Mouse (Mus musculus): Measurements from ENCODE around the gene Pax3.

Gene Pax3

GRCm38 (mm10) chr1:78198319-78198940, 1.5 kb upstream of the Pax3 start:
- no peak for DNase-seq (ENCODE audit: low spot score in 2 of 2)

GRCm38 (mm10) chr1:78197351-78198234, 659 bp upstream of the Pax3 start:
- no peak for DNase-seq (ENCODE audit: low spot score in 2 of 2)

GRCm38 (mm10) chr1:78195771-78196712, 892 bp downstream of the Pax3 start:
- no peak for DNase-seq (ENCODE audit: low spot score in 2 of 2)

- DNase-seq (ENCODE audit: low spot score in 2 of 2): no peak
Measured at GRCm38 (mm10) chr1:78195145-78195544, 1.8 kb downstream of the Pax3 start.

- no peak for DNase-seq (ENCODE audit: low spot score in 2 of 2)
Measured at GRCm38 (mm10) chr1:78194381-78195047, 2.4 kb downstream of the Pax3 start.

GRCm38 (mm10) chr1:78193465-78193991, 3.4 kb downstream of the Pax3 start:
- no peak for DNase-seq (ENCODE audit: low spot score in 2 of 2)

GRCm38 (mm10) chr1:78192746-78193464, 4.0 kb downstream of the Pax3 start:
- no peak for DNase-seq (ENCODE audit: low spot score in 2 of 2)

- DNase-seq (ENCODE audit: low spot score in 2 of 2): no peak
Measured at GRCm38 (mm10) chr1:78192217-78192735, 4.7 kb downstream of the Pax3 start.

GRCm38 (mm10) chr1:78191761-78192160, 5.2 kb downstream of the Pax3 start:
- no peak for DNase-seq (ENCODE audit: low spot score in 2 of 2)

GRCm38 (mm10) chr1:78191331-78191730, 5.6 kb downstream of the Pax3 start:
- DNase-seq (ENCODE audit: low spot score in 2 of 2): no peak

GRCm38 (mm10) chr1:78190386-78191111, 6.4 kb downstream of the Pax3 start:
- no peak for DNase-seq (ENCODE audit: low spot score in 2 of 2)

GRCm38 (mm10) chr1:78189501-78190345, 7.2 kb downstream of the Pax3 start:
- DNase-seq (ENCODE audit: low spot score in 2 of 2): no peak

- no peak for DNase-seq (ENCODE audit: low spot score in 2 of 2)
Measured at GRCm38 (mm10) chr1:78189016-78189415, 7.9 kb downstream of the Pax3 start.

- DNase-seq (ENCODE audit: low spot score in 2 of 2): no peak
Measured at GRCm38 (mm10) chr1:78188299-78188698, 8.6 kb downstream of the Pax3 start.

GRCm38 (mm10) chr1:78187788-78188173, 9.2 kb downstream of the Pax3 start:
- DNase-seq (ENCODE audit: low spot score in 2 of 2): no peak

- DNase-seq (ENCODE audit: low spot score in 2 of 2): no peak
Measured at GRCm38 (mm10) chr1:78187122-78187787, 9.7 kb downstream of the Pax3 start.

GRCm38 (mm10) chr1:78182954-78183353, 14.0 kb downstream of the Pax3 start:
- DNase-seq (ENCODE audit: low spot score in 2 of 2): no peak

- no peak for DNase-seq (ENCODE audit: low spot score in 2 of 2)
Measured at GRCm38 (mm10) chr1:78181882-78182281, 15.1 kb downstream of the Pax3 start.
